Mouse (Mus musculus) cerebellum, adult 9-10 months (tissue): Measurements from ENCODE around the gene Syt2.

Source experiments
- DNase-seq: peaks from one replicate; pipeline ENCODE4 v3.0.0; 2022

The Syt2 gene

DNA sequence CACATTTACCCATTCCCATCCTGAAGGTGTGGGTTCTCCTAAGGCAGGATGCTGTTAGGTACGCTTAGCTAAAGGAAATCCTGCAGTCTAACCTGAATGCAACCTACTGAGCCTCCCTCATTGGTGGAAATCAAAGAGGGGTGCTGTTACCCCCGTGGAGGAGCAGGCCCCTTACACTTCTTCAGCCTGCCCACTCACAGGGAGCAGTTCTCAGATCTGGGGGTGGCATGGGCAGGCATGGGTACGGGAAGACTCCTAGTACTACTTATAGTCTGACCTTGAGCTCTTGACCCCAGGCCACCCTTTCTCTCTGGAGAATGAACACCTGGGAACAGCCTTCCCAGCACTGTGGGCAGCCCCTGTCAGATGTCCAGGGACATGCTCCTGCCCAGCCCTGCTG, 61.0 kb downstream of the Syt2 start:
- DNase-seq: peak; percentile 52

DNA sequence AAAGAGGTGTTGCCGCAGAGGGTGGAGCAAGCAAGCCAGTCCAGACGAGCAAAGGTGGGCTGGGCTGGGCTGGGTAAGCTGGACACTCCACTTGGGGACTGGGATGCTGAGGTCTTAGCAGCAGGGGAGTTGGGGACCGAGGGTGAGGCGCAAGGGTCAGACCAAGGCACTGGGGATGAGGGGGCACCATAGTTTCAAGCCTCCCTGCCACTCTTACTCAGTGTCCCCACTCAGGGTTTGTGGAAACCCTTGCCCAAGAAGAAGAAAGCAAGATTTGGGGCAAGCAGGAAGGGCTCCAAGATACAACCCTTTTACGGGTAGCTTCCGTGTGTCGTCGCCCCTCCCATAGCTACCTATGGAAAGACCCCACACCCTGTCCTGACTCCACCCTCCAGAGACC, 61.8 kb downstream of the Syt2 start:
- DNase-seq: peak; percentile 64

GRCm38 (mm10) chr1:134708801-134709385, 62.4 kb downstream of the Syt2 start:
- DNase-seq: peak; percentile 73

DNA sequence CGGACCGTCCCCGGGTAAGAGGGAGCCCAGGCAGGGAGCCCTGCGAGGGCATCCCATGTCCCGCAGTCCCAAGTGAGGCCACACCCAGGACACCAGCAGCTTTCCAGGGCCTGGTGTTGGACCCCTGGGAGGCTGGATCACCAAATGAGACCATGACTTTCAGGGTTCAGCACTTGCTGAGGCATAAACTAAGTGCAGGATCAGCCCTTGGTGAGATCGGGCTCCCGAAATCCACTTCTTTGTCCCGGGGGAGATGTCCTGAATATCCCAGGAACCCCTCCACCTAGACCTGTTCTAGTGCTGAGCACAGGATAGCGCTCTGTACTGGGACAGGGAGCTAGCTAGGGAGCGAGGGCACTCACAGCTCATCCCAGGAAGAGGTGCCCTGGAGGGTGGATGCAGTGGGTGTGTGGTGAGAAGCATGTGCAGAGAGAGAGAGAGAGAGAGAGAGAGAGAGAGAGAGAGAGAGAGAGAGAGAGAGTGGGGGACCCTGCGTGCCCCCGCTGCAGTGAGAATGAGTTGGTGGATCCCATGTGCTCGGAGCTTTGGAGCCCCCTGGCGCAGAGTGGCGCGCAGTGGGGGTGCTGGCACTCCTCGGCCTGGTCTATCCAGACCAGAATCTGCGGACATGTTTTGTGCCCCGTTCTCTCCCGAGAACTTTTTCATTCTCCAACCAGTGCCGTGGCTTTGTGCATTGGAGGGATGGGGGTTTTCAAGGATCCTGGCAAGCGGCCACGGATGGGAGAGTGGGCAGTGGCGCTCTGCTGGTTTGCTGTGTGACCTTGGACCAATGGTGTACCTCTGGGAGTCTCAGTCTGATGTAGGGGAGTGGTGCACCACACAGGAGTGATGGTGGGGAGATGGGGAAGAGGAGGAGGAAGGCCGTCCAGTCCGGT, 63.2 kb downstream of the Syt2 start:
- peak; percentile 78 for DNase-seq

- peak; percentile 65 for DNase-seq
Measured at GRCm38 (mm10) chr1:134711061-134711460, 64.6 kb downstream of the Syt2 start.

GRCm38 (mm10) chr1:134711653-134712052, 65.2 kb downstream of the Syt2 start:
- DNase-seq: peak; percentile 45

DNA sequence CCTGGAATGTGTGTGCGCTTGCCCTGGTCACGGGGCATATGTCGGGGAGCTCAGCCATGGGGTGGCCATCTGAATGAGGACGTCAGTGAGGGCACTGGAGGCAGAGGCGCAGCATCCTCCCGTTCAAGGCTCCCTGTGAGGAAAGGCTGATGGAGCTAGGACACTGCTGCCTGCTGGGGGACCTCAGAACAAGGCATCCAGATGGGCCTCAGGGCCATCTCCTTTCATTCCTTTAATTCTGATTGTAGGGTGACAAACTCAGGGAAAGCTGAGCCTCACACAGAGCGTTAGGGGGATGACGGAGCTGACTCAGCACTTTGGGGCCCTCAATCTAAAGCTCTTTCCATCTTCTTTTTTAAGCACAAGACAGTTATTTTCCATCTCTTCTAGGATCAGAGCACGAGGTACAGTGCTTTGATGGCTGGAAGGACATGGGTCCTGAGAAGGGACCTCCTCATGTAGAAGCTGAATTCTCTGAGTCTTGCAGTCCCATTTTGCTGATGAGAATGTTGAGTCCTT, 66.4 kb downstream of the Syt2 start:
- DNase-seq: no peak

DNA sequence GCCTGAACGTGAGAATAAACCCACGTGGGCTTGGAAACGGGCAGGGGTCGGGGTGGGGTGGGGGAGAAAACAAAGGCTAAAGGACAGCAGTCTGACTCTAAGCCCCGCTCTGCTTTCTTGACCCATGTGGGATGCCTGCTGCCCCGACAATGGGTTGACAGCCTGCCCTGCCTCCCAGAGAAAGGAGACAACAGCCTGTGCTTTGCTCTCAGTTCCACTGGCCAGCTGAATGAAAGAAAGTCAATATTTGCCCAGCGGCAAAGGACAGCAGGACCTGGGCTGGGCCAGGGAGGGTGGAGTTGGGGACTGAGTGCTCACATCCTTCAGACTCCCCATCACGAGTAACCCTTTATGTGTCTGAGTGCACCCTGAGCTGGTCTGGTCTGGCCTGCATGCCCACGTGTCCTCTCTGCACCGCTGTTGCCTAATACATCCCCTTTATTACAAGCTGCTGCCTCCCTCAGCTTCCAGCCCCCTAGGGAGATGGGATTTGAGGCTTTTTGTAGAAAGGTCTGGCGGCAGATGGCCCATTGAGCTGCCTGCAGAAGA, 67.0 kb downstream of the Syt2 start:
- peak; percentile 61 for DNase-seq

GRCm38 (mm10) chr1:134714166-134714565, 67.7 kb downstream of the Syt2 start:
- DNase-seq: peak; percentile 65

DNA sequence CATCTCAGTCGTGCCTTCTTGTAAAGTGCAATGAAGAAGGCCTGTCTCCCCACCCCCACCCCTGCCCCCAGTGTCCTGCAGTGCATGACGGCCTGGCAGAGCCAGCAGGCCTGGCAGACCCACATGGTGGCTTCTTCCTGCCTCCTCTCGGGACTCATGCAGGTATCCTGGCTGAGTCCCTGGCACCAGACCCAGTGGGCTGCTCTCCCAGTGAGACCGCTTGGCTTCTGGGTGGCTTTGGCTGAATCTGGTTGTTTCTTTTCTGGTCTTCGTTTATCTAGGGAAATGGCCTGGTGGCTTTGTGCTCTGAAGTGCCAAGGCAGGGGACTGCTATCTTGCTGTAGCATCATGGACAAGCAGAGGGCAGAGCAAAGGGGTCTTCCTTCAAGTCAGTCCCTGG, 68.6 kb downstream of the Syt2 start:
- DNase-seq: peak; percentile 90

- DNase-seq: peak; percentile 58
Measured at GRCm38 (mm10) chr1:134719718-134720304, 73.3 kb downstream of the Syt2 start.

GRCm38 (mm10) chr1:134721486-134721885, 75.0 kb downstream of the Syt2 start:
- DNase-seq: peak; percentile 62

- DNase-seq: peak; percentile 89
Measured at GRCm38 (mm10) chr1:134722891-134723290, 76.4 kb downstream of the Syt2 start.

- DNase-seq: peak; percentile 96
Measured at GRCm38 (mm10) chr1:134725276-134725675, 78.8 kb downstream of the Syt2 start.

DNA sequence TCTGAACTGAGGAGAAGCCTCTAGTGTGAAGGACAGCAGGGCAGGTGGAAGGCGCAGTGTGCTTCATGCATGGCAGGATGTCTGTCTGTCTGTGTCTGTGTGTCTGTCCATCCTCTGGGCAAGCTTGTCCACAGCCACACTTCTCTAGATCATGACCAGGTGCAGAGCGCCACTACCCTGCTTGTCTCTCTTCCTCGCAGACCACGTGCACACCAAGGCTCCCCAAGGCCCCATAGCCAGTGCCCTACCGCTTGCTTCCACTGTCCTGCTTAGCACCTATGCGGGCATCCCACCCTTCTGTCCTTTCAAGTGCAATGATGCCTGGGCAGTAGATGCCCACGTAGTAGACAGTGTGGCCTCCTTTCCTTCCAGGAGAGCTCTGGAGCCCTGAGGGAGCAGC, 80.0 kb downstream of the Syt2 start:
- peak; percentile 55 for DNase-seq

- peak; percentile 71 for DNase-seq
Measured at GRCm38 (mm10) chr1:134727256-134727655, 80.8 kb downstream of the Syt2 start.

- no peak for DNase-seq
Measured at GRCm38 (mm10) chr1:134733659-134734058, 87.2 kb downstream of the Syt2 start.

DNA sequence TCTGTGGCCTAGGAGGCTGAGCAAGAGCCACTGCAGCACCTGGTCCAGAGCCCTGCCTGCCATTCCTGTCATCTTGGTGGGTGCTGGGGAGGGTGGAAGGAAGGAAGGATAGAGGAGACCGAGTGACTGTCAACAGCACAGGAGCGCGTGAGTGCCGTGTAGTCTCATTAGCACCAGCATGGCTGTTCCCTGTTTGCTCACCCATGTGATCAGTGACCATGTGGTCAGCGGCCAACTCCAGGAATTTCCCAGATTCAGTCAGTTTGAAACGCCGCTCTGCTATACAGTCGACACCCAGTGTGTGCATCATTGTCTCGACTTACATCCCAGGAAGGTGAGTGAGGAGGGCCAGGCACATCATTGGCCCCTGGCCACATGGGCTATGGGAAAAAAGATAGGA, 91.0 kb downstream of the Syt2 start:
- DNase-seq: peak; percentile 56

DNA sequence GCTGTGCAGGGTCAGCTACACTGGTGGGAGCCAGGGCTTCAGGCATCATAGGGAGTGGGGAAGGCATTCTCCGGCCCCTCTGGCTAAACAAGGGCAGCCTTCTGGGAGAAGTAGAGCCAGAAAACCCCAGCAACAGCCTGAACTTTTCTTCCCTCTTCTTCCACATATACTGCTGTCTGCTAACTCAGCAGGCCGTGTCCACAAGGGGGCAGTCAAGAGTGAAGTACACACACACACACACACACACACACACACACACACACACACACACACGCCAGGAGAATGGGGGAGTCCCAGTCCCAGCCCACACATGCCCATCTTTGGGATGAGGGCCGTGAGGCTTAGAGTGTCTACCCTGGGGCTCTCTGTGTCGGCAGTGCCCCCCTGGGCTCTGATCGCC, 95.0 kb downstream of the Syt2 start:
- DNase-seq: no peak

DNA sequence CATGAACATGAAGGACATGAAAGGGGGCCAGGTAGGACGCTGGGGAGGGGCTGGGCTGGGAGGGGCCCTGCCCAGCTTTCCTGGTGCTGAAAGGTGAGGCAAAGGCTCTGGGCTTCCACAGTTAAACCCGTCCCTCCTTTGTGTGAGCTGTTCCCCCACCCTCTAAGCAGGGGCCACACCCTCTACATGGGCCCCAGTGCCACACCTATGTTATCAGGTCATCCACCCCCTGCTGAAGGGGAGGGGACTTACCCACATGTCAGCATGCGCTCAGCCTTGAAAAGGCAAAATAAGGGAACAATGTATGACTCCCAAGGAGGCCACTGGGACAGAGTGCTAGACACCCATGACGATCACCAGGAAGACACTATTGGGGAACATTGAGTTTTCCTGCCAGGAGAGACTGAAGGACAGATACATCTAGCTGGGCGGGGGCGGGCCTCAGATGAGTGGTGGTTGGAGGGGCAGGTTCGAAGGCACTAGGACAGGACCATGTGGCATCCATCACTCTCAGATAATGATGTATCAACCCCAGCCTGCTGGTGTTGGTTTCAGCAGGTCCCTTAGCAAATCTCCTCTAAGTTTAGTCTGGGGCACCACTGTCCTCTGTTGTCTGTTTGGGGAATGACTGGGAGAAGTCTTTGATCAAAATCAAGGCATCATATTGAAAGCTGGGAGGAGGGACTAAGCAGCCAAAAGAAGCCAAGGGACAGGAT, 95.6 kb downstream of the Syt2 start:
- DNase-seq: no peak

DNA sequence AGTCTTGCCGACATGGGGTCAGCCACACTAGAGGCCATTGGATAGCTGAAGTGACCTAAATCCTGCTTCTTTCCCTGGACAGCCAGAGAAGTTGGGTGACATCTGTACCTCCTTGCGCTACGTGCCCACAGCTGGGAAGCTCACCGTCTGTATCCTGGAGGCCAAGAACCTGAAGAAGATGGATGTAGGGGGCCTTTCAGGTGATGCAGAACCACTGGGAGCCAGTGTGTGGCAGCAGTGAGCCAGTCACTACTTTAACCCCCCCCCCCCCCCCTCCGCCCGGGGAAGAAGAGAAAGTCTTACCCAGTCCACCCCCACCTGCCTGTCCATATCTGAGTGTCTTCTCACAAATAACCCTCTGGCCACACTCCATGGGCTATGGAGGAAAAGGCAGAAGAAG, 99.2 kb downstream of the Syt2 start:
- DNase-seq: no peak

GRCm38 (mm10) chr1:134747236-134748174, 101.0 kb downstream of the Syt2 start:
- DNase-seq: no peak
